Mouse (Mus musculus): ENCODE measurements around the gene Ints12. TPM values are rescaled to one million over a fixed set of nuclear protein-coding genes. Genes with fewer than 3 reads are reported as not detected.

Ints12 gene
- polyA plus RNA-seq, 1 experiment from 2014 or later, result 21.3 TPM

- ATAC-seq, result no peak
- Histone ChIP-seq H3K27me3 (no peaks in the 10 kb centered on the region), H3K9me3 (replicated peaks) (no peaks in the 10 kb centered on the region), H3K4me3 (no peak overlapping the region), H3K4me1 (no peaks in the 10 kb centered on the region), H3K4me2 (no peak overlapping the region), H3K27ac (no peak overlapping the region), H3K9ac (no peak overlapping the region), H3K36me3 (ENCODE audit: poor library complexity, severe bottlenecking) (peaks cover 51% of the 10 kb centered on the region)
- WGBS, result 89% methylated on average over 2 of the region's 2 CpGs
These were observed 7.3 kb downstream of the Ints12 start for GRCm38 (mm10) chr3:133098909-133099308.

- Histone ChIP-seq H3K36me3 (ENCODE audit: poor library complexity, severe bottlenecking) (peaks cover 71% of the 10 kb centered on the region), H3K27ac (no peak overlapping the region), H3K4me3 (no peak overlapping the region), H3K9me3 (replicated peaks) (no peaks in the 10 kb centered on the region), H3K27me3 (no peaks in the 10 kb centered on the region), H3K4me1 (no peaks in the 10 kb centered on the region), H3K9ac (no peak overlapping the region), H3K4me2 (no peak overlapping the region)
- ATAC-seq, result no peak
- 93% methylated on average over 3 of the region's 3 CpGs for WGBS
These were observed 12.1 kb downstream of the Ints12 start for GRCm38 (mm10) chr3:133103768-133104167.

GRCm38 (mm10) chr3:133104436-133104835 is 12.8 kb downstream of the Ints12 start:
- Histone ChIP-seq H3K9ac (no peak overlapping the region), H3K4me1 (no peaks in the 10 kb centered on the region), H3K27me3 (no peaks in the 10 kb centered on the region), H3K36me3 (ENCODE audit: poor library complexity, severe bottlenecking) (peaks cover 72% of the 10 kb centered on the region), H3K9me3 (replicated peaks) (no peaks in the 10 kb centered on the region), H3K4me3 (no peak overlapping the region), H3K27ac (no peak overlapping the region), H3K4me2 (no peak overlapping the region)
- ATAC-seq, result no peak
- WGBS, result 88% methylated on average over 3 of the region's 3 CpGs

GRCm38 (mm10) chr3:133108731-133109130 is 17.1 kb downstream of the Ints12 start:
- no peaks in the 10 kb centered on the region for H3K27me3 ChIP-seq
- H3K9me3 ChIP-seq (replicated peaks), result no peaks in the 10 kb centered on the region
- no peak for ATAC-seq
- 97% methylated on average over 4 of the region's 4 CpGs for WGBS
- peaks cover 50% of the 10 kb centered on the region for H3K36me3 ChIP-seq (ENCODE audit: poor library complexity, severe bottlenecking)
- no peak overlapping the region for H3K27ac ChIP-seq
- no peak overlapping the region for H3K4me3 ChIP-seq
- no peak overlapping the region for H3K4me2 ChIP-seq
- no peak overlapping the region for H3K9ac ChIP-seq
- no peaks in the 10 kb centered on the region for H3K4me1 ChIP-seq

- H3K4me1 ChIP-seq, result no peaks in the 10 kb centered on the region
- no peak overlapping the region for H3K4me2 ChIP-seq
- H3K27me3 ChIP-seq, result no peaks in the 10 kb centered on the region
- no peak for ATAC-seq
- 93% methylated on average over 4 of the region's 4 CpGs for WGBS
- H3K9me3 ChIP-seq (replicated peaks), result no peaks in the 10 kb centered on the region
- no peak overlapping the region for H3K27ac ChIP-seq
- H3K36me3 ChIP-seq (ENCODE audit: poor library complexity, severe bottlenecking), result peaks cover 41% of the 10 kb centered on the region
- H3K4me3 ChIP-seq, result no peak overlapping the region
- H3K9ac ChIP-seq, result no peak overlapping the region
These were observed 18.2 kb downstream of the Ints12 start for GRCm38 (mm10) chr3:133109844-133110243.

GRCm38 (mm10) chr3:133111741-133112140 is 20.1 kb downstream of the Ints12 start:
- Histone ChIP-seq H3K4me1 (no peaks in the 10 kb centered on the region), H3K27me3 (no peaks in the 10 kb centered on the region), H3K27ac (no peak overlapping the region), H3K4me2 (no peak overlapping the region), H3K4me3 (no peak overlapping the region), H3K9ac (no peak overlapping the region), H3K36me3 (ENCODE audit: poor library complexity, severe bottlenecking) (peaks cover 27% of the 10 kb centered on the region), H3K9me3 (replicated peaks) (no peaks in the 10 kb centered on the region)
- 39% methylated on average over 2 of the region's 2 CpGs for WGBS
- ATAC-seq, result peak; percentile 33; the same call in 1 of the 2 replicates

GRCm38 (mm10) chr3:133113281-133113680 is 21.6 kb downstream of the Ints12 start:
- whole genome bisulfite sequencing, result 76% methylated on average over 1 of the region's 1 CpGs
- H3K4me1 ChIP-seq, result no peaks in the 10 kb centered on the region
- peaks cover 15% of the 10 kb centered on the region for H3K36me3 ChIP-seq (ENCODE audit: poor library complexity, severe bottlenecking)
- no peak overlapping the region for H3K4me2 ChIP-seq
- no peaks in the 10 kb centered on the region for H3K9me3 ChIP-seq (replicated peaks)
- no peak overlapping the region for H3K4me3 ChIP-seq
- ATAC-seq, result no peak
- H3K9ac ChIP-seq, result no peak overlapping the region
- H3K27ac ChIP-seq, result no peak overlapping the region
- no peaks in the 10 kb centered on the region for H3K27me3 ChIP-seq

GRCm38 (mm10) chr3:133131372-133131771 is 39.7 kb downstream of the Ints12 start:
- Histone ChIP-seq H3K9me3 (replicated peaks) (no peaks in the 10 kb centered on the region), H3K9ac (no peak overlapping the region), H3K4me2 (no peak overlapping the region), H3K4me3 (no peak overlapping the region), H3K27me3 (no peaks in the 10 kb centered on the region), H3K4me1 (no peaks in the 10 kb centered on the region), H3K27ac (no peak overlapping the region), H3K36me3 (ENCODE audit: poor library complexity, severe bottlenecking) (no peaks in the 10 kb centered on the region)
- ATAC-seq, result no peak
- WGBS, result 95% methylated on average over 5 of the region's 5 CpGs

- Histone ChIP-seq H3K27me3 (no peaks in the 10 kb centered on the region), H3K27ac (no peak overlapping the region), H3K4me1 (no peaks in the 10 kb centered on the region), H3K9me3 (replicated peaks) (no peaks in the 10 kb centered on the region), H3K4me3 (no peak overlapping the region), H3K9ac (no peak overlapping the region), H3K36me3 (ENCODE audit: poor library complexity, severe bottlenecking) (no peaks in the 10 kb centered on the region), H3K4me2 (no peak overlapping the region)
- 54% methylated on average over 8 of the region's 8 CpGs for WGBS
- no peak for ATAC-seq
These were observed 41.0 kb downstream of the Ints12 start for GRCm38 (mm10) chr3:133132611-133133010.

GRCm38 (mm10) chr3:133141877-133142276 is 50.2 kb downstream of the Ints12 start:
- H3K36me3 ChIP-seq (ENCODE audit: poor library complexity, severe bottlenecking), result no peaks in the 10 kb centered on the region
- H3K27me3 ChIP-seq, result no peaks in the 10 kb centered on the region
- no peak overlapping the region for H3K4me3 ChIP-seq
- H3K9me3 ChIP-seq (replicated peaks), result no peaks in the 10 kb centered on the region
- ATAC-seq, result no peak
- no peak overlapping the region for H3K9ac ChIP-seq
- no peaks in the 10 kb centered on the region for H3K4me1 ChIP-seq
- WGBS, result 89% methylated on average over 6 of the region's 6 CpGs
- H3K27ac ChIP-seq, result no peak overlapping the region
- no peak overlapping the region for H3K4me2 ChIP-seq

GRCm38 (mm10) chr3:133144511-133145147 is 53.0 kb downstream of the Ints12 start:
- Histone ChIP-seq H3K4me2 (no peak overlapping the region), H3K4me3 (no peak overlapping the region), H3K4me1 (no peaks in the 10 kb centered on the region), H3K9me3 (replicated peaks) (no peaks in the 10 kb centered on the region), H3K27me3 (no peaks in the 10 kb centered on the region), H3K9ac (no peak overlapping the region), H3K27ac (no peak overlapping the region), H3K36me3 (ENCODE audit: poor library complexity, severe bottlenecking) (no peaks in the 10 kb centered on the region)
- WGBS, result 79% methylated on average over 6 of the region's 6 CpGs
- ATAC-seq, result 0 out of 2 replicates have a peak, but pooled peaks have one; percentile 43

- no peak for ATAC-seq
- Histone ChIP-seq H3K4me3 (no peak overlapping the region), H3K4me2 (no peak overlapping the region), H3K27me3 (no peaks in the 10 kb centered on the region), H3K9ac (no peak overlapping the region), H3K9me3 (replicated peaks) (no peaks in the 10 kb centered on the region), H3K4me1 (no peaks in the 10 kb centered on the region), H3K27ac (no peak overlapping the region), H3K36me3 (ENCODE audit: poor library complexity, severe bottlenecking) (no peaks in the 10 kb centered on the region)
- WGBS, result 80% methylated on average over 6 of the region's 6 CpGs
These were observed 60.0 kb downstream of the Ints12 start for GRCm38 (mm10) chr3:133151629-133152028.

- no peak for ATAC-seq
- no peaks in the 10 kb centered on the region for H3K36me3 ChIP-seq (ENCODE audit: poor library complexity, severe bottlenecking)
- no peaks in the 10 kb centered on the region for H3K27me3 ChIP-seq
- no peaks in the 10 kb centered on the region for H3K9me3 ChIP-seq (replicated peaks)
- no peaks in the 10 kb centered on the region for H3K4me1 ChIP-seq
- no peak overlapping the region for H3K4me3 ChIP-seq
- no peak overlapping the region for H3K9ac ChIP-seq
- H3K27ac ChIP-seq, result no peak overlapping the region
- WGBS, result 68% methylated on average over 1 of the region's 1 CpGs
- H3K4me2 ChIP-seq, result no peak overlapping the region
These were observed 61.2 kb downstream of the Ints12 start for GRCm38 (mm10) chr3:133152831-133153230.
